Mouse (Mus musculus) forebrain, postnatal 0 days (tissue): ENCODE data around the gene Fcamr. TPM values are rescaled to one million over a fixed set of nuclear protein-coding genes. Genes with fewer than 3 reads are reported as not detected.

ENCODE experiments used
- ATAC-seq: fragments of 200-750 bp; cut with Nextera tagmentation; 2 replicates; pipeline ENCODE4 v1.8.0; 2017; ENCODE audit warnings: mild to moderate bottlenecking, moderate library complexity
- DNase-seq: peaks from one replicate; pipeline ENCODE4 v3.0.0-alpha.2; 2015
- H3K27ac ChIP-seq: fragments of 300-500 bp; sonication (generic); 2 replicates; pipeline ENCODE4 v1.5.1; 2014; ENCODE audit warnings: low read depth, mild to moderate bottlenecking, antibody characterized with exemption, low read length, moderate library complexity, mixed read lengths
- H3K27me3 ChIP-seq: fragments of 300-500 bp; sonication (generic); 2 replicates; pipeline ENCODE4 v1.6.1; 2014; ENCODE audit warnings: mild to moderate bottlenecking, low read length, mixed read lengths; ENCODE audit not compliant: insufficient read depth
- H3K36me3 ChIP-seq: fragments of 300-500 bp; sonication (generic); 2 replicates; pipeline ENCODE4 v1.6.1; 2014; ENCODE audit warnings: mild to moderate bottlenecking, moderate library complexity; ENCODE audit not compliant: insufficient read depth
- H3K4me1 ChIP-seq: fragments of 300-500 bp; sonication (generic); 2 replicates; pipeline ENCODE4 v1.6.1; 2014; ENCODE audit warnings: antibody characterized with exemption; ENCODE audit not compliant: insufficient read depth
- H3K4me2 ChIP-seq: fragments of 300-500 bp; sonication (generic); 2 replicates; pipeline ENCODE4 v1.6.1; 2014; ENCODE audit warnings: low read depth, mild to moderate bottlenecking, moderate library complexity
- H3K4me3 ChIP-seq: fragments of 300-500 bp; sonication (generic); 2 replicates; pipeline ENCODE4 v1.5.1; 2014; ENCODE audit warnings: low read depth, low read length, mixed read lengths
- H3K9ac ChIP-seq: fragments of 300-500 bp; sonication (generic); 2 replicates; pipeline ENCODE4 v1.6.1; 2014; ENCODE audit warnings: mild to moderate bottlenecking
- H3K9me3 ChIP-seq: fragments of 300-500 bp; sonication (generic); 2 replicates; pipeline ENCODE4 v1.6.1; 2016; ENCODE audit warnings: low read length
- CTCF ChIP-seq: sonication (generic); IDR thresholded peaks from 2 replicates; pipeline ENCODE4 v1.5.1; 2016; ENCODE audit warnings: antibody characterized with exemption, control low read depth, low read depth
- WGBS: fragments of 180-500 bp; shearing (Covaris S2); extraction: QIAGEN DNeasy Blood & Tissue Kit; methylation state at CpG from one replicate; pipeline ENCODE4 v1.1.7; 2014; 5-methylcytosine and 5-hydroxymethylcytosine counted together
- polyA plus RNA-seq: library from polyadenylated mRNA; unstranded; fragments of >200 nt; fragmentation: Nextera tagmentation; extraction: Ambion mirVana; gene quantifications from 2 replicates; pipeline ENCODE4 v1.2.1, GENCODE M21; 2015
- total RNA-seq: library from RNA; depleted of rRNA; stranded (reverse); fragments of >200 nt; gene quantifications from 2 replicates; pipeline ENCODE4 v1.2.3, GENCODE M21; 2014; rRNA removed

Fcamr gene
- total and polyA plus RNA-seq, 2 experiments from 2014 or later = 0.19 TPM; not detected in 1

DNA sequence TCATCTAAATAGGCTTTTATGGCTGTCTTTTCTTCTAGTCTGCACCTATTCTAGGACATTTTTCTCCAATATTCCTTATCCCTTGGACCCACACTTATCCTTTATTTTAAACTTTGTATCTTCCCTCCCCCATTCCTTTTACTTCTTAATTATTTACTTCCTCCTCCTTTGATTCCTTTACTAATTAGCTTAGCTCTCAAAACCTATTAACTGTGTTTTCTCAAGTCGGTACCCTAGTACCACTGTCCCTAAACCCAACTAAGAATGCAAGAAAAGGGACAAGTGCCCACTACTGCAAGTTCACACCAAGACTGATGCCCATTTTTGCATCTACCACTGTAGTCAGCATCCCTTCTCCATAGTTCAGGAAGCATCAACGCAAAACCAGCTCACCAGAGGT lies 55.0 kb downstream of the Fcamr start:
- no peak for TF ChIP-seq CTCF
- no peaks in the 10 kb centered on the region for H3K36me3 ChIP-seq
- no peaks in the 10 kb centered on the region for H3K4me1 ChIP-seq
- DNase-seq = no peak
- H3K9me3 ChIP-seq = no peaks in the 10 kb centered on the region
- ATAC-seq = no peak
- H3K4me2 ChIP-seq = no peak overlapping the region
- no peak overlapping the region for H3K4me3 ChIP-seq
- H3K27ac ChIP-seq = no peak overlapping the region
- H3K27me3 ChIP-seq = no peaks in the 10 kb centered on the region
- no peak overlapping the region for H3K9ac ChIP-seq
- WGBS = 78% methylated on average over 2 of the region's 2 CpGs

GRCm38 (mm10) chr1:130857456-130857855 lies 56.8 kb downstream of the Fcamr start:
- Histone ChIP-seq H3K4me3 (no peak overlapping the region), H3K9ac (no peak overlapping the region), H3K9me3 (no peaks in the 10 kb centered on the region), H3K4me2 (no peak overlapping the region), H3K27ac (no peak overlapping the region), H3K27me3 (no peaks in the 10 kb centered on the region), H3K36me3 (no peaks in the 10 kb centered on the region), H3K4me1 (no peaks in the 10 kb centered on the region)
- no peak for DNase-seq
- 72% methylated on average over 4 of the region's 4 CpGs for WGBS
- ATAC-seq = no peak
- TF ChIP-seq CTCF = no peak

GRCm38 (mm10) chr1:130864238-130864637 lies 63.5 kb downstream of the Fcamr start:
- H3K27me3 ChIP-seq = no peaks in the 10 kb centered on the region
- WGBS = 85% methylated on average over 4 of the region's 4 CpGs
- no peak for TF ChIP-seq CTCF
- no peaks in the 10 kb centered on the region for H3K9me3 ChIP-seq
- ATAC-seq (no peak), DNase-seq (no peak)
- H3K27ac ChIP-seq = no peak overlapping the region
- no peaks in the 10 kb centered on the region for H3K4me1 ChIP-seq
- H3K9ac ChIP-seq = no peak overlapping the region
- no peak overlapping the region for H3K4me2 ChIP-seq
- H3K4me3 ChIP-seq = no peak overlapping the region
- no peaks in the 10 kb centered on the region for H3K36me3 ChIP-seq

Other genes with a start within 250 kb of the Fcamr start
- gene Zp3r, start 171.3 kb upstream of the Fcamr start, total RNA-seq = not detected in 2 replicates
- not detected in 2 replicates for gene Zp3r, start 171.3 kb upstream of the Fcamr start, polyA plus RNA-seq
- not detected in 2 replicates for gene C4bp, start 139.3 kb upstream of the Fcamr start, total RNA-seq
- gene C4bp, start 139.3 kb upstream of the Fcamr start, polyA plus RNA-seq = not detected in 2 replicates
- gene Gm29427, start 85.1 kb upstream of the Fcamr start, total RNA-seq = 0.43 TPM in 1 of 2 replicates, not detected in the other
- gene Gm29427, start 85.1 kb upstream of the Fcamr start, polyA plus RNA-seq = not detected in 2 replicates
- 11.6 and 16.4 TPM in 2 replicates for gene Yod1, start 83.6 kb upstream of the Fcamr start, total RNA-seq
- gene Yod1, start 83.6 kb upstream of the Fcamr start, polyA plus RNA-seq = 16.0 and 18.9 TPM in 2 replicates
- gene Pfkfb2, start 71.6 kb upstream of the Fcamr start, total RNA-seq = 39.5 and 42.0 TPM in 2 replicates
- 14.6 and 20.2 TPM in 2 replicates for gene Pfkfb2, start 71.6 kb upstream of the Fcamr start, polyA plus RNA-seq
- 0.33 and 0.69 TPM in 2 replicates for gene AA986860, start 68.9 kb upstream of the Fcamr start, total RNA-seq
- gene AA986860, start 68.9 kb upstream of the Fcamr start, polyA plus RNA-seq = 0.29 and 0.48 TPM in 2 replicates
- 0.08 TPM in 1 of 2 replicates, not detected in the other for gene Pigr, start 25.8 kb downstream of the Fcamr start, total RNA-seq
- not detected in 2 replicates for gene Pigr, start 25.8 kb downstream of the Fcamr start, polyA plus RNA-seq
- not detected in 2 replicates for gene Fcmr, start 64.8 kb downstream of the Fcamr start, total RNA-seq
- gene Fcmr, start 64.8 kb downstream of the Fcamr start, polyA plus RNA-seq = 1.1 and 1.8 TPM in 2 replicates
- not detected in 2 replicates for gene Il24, start 86.6 kb downstream of the Fcamr start, total RNA-seq
- gene Il24, start 86.6 kb downstream of the Fcamr start, polyA plus RNA-seq = 0.14 TPM in 1 of 2 replicates, not detected in the other
- gene Il20, start 110.5 kb downstream of the Fcamr start, total RNA-seq = not detected in 2 replicates
- not detected in 2 replicates for gene Il20, start 110.5 kb downstream of the Fcamr start, polyA plus RNA-seq
- gene Il19, start 139.2 kb downstream of the Fcamr start, total RNA-seq = not detected in 2 replicates
- not detected in 2 replicates for gene Il19, start 139.2 kb downstream of the Fcamr start, polyA plus RNA-seq
- gene Il10, start 218.9 kb downstream of the Fcamr start, total RNA-seq = 0.15 TPM in 1 of 2 replicates, not detected in the other
- not detected in 2 replicates for gene Il10, start 218.9 kb downstream of the Fcamr start, polyA plus RNA-seq